Mouse (Mus musculus): ENCODE data around the gene Stat5a. TPM values are rescaled to one million over a fixed set of nuclear protein-coding genes. Genes with fewer than 3 reads are reported as not detected.

Stat5a gene
- total RNA-seq, 1 experiment from 2014 or later, result 52.7 TPM

GRCm38 (mm10) chr11:100892435-100892834, 33.3 kb downstream of the Stat5a start:
- no peak for ATAC-seq (replicated peaks; ENCODE audit: low read depth, poor library complexity, severe bottlenecking)

- ATAC-seq (replicated peaks; ENCODE audit: low read depth, poor library complexity, severe bottlenecking), result peak; percentile 77
Measured at GRCm38 (mm10) chr11:100893482-100893881, 34.3 kb downstream of the Stat5a start.

GRCm38 (mm10) chr11:100894146-100894918, 35.2 kb downstream of the Stat5a start:
- ATAC-seq (replicated peaks; ENCODE audit: low read depth, poor library complexity, severe bottlenecking), result no peak

GRCm38 (mm10) chr11:100896078-100896477, 36.9 kb downstream of the Stat5a start:
- ATAC-seq (replicated peaks; ENCODE audit: low read depth, poor library complexity, severe bottlenecking), result no peak

- no peak for ATAC-seq (replicated peaks; ENCODE audit: low read depth, poor library complexity, severe bottlenecking)
Measured at GRCm38 (mm10) chr11:100897294-100898231, 38.4 kb downstream of the Stat5a start.

GRCm38 (mm10) chr11:100898441-100899199, 39.5 kb downstream of the Stat5a start:
- ATAC-seq (replicated peaks; ENCODE audit: low read depth, poor library complexity, severe bottlenecking), result no peak

- ATAC-seq (replicated peaks; ENCODE audit: low read depth, poor library complexity, severe bottlenecking), result no peak; the same call in 1 of the 2 replicates
Measured at GRCm38 (mm10) chr11:100904580-100905351, 45.6 kb downstream of the Stat5a start.

- peak; percentile 66; the same call in 1 of the 2 replicates for ATAC-seq (replicated peaks; ENCODE audit: low read depth, poor library complexity, severe bottlenecking)
Measured at GRCm38 (mm10) chr11:100905929-100906328, 46.8 kb downstream of the Stat5a start.

GRCm38 (mm10) chr11:100906885-100907284, 47.7 kb downstream of the Stat5a start:
- ATAC-seq (replicated peaks; ENCODE audit: low read depth, poor library complexity, severe bottlenecking), result no peak

GRCm38 (mm10) chr11:100908112-100908511, 49.0 kb downstream of the Stat5a start:
- ATAC-seq (replicated peaks; ENCODE audit: low read depth, poor library complexity, severe bottlenecking), result no peak

GRCm38 (mm10) chr11:100908567-100908966, 49.4 kb downstream of the Stat5a start:
- no peak for ATAC-seq (replicated peaks; ENCODE audit: low read depth, poor library complexity, severe bottlenecking)

- ATAC-seq (replicated peaks; ENCODE audit: low read depth, poor library complexity, severe bottlenecking), result no peak
Measured at GRCm38 (mm10) chr11:100912401-100913155, 53.4 kb downstream of the Stat5a start.

GRCm38 (mm10) chr11:100914415-100914814, 55.3 kb downstream of the Stat5a start:
- no peak for ATAC-seq (replicated peaks; ENCODE audit: low read depth, poor library complexity, severe bottlenecking)

GRCm38 (mm10) chr11:100915063-100915462, 55.9 kb downstream of the Stat5a start:
- no peak for ATAC-seq (replicated peaks; ENCODE audit: low read depth, poor library complexity, severe bottlenecking)

GRCm38 (mm10) chr11:100916432-100916971, 57.4 kb downstream of the Stat5a start:
- no peak for ATAC-seq (replicated peaks; ENCODE audit: low read depth, poor library complexity, severe bottlenecking)

- no peak for ATAC-seq (replicated peaks; ENCODE audit: low read depth, poor library complexity, severe bottlenecking)
Measured at GRCm38 (mm10) chr11:100918007-100918406, 58.9 kb downstream of the Stat5a start.

GRCm38 (mm10) chr11:100920887-100921624, 61.9 kb downstream of the Stat5a start:
- no peak for ATAC-seq (replicated peaks; ENCODE audit: low read depth, poor library complexity, severe bottlenecking)

Measured in common myeloid progenitor, adult 5-6 weeks (primary cell).